Mouse (Mus musculus) embryo, embryonic 10.5 days (tissue): Measurements from ENCODE around the gene Olfr1137.

Experiments used
- DNase-seq: peaks from one replicate; pipeline ENCODE4 v3.0.0-alpha.2; 2015; ENCODE audit warnings: low spot score

Gene Olfr1137

GRCm38 (mm10) chr2:87713079-87713478 is at the start of gene Olfr1137:
Gene Olfr1137, minus strand, starts transcription at chr2:87713179.
- no peak for DNase-seq

GRCm38 (mm10) chr2:87753891-87754290 is 40.9 kb upstream of the Olfr1137 start, which contains the start of gene Olfr1141:
Gene Olfr1141, minus strand, starts transcription at chr2:87753991.
- DNase-seq, result no peak

GRCm38 (mm10) chr2:87743452-87743851 is 30.5 kb upstream of the Olfr1137 start, which contains the start of gene Olfr1140:
Gene Olfr1140, plus strand, starts transcription at chr2:87743752.
- no peak for DNase-seq

- DNase-seq, result no peak
Measured at GRCm38 (mm10) chr2:87739878-87740277, 26.9 kb upstream of the Olfr1137 start, which contains the start of gene Olfr1138. Gene Olfr1138, minus strand, starts transcription at chr2:87739978.

- DNase-seq, result no peak
Measured at GRCm38 (mm10) chr2:87693847-87694246, 19.1 kb downstream of the Olfr1137 start, which contains the start of gene Olfr1136. Gene Olfr1136, minus strand, starts transcription at chr2:87693947.

GRCm38 (mm10) chr2:87673564-87673963 is 39.4 kb downstream of the Olfr1137 start, which contains the start of gene Olfr1135:
Gene Olfr1135, minus strand, starts transcription at chr2:87673664.
- no peak for DNase-seq
